Mouse (Mus musculus) midbrain, postnatal 0 days (tissue): ENCODE measurements around the gene Ldlrad2. TPM values are rescaled to one million over a fixed set of nuclear protein-coding genes. Genes with fewer than 3 reads are reported as not detected.

Source experiments
- ATAC-seq: fragments of 200-750 bp; cut with Nextera tagmentation; 2 replicates; pipeline ENCODE4 v1.8.0; 2017; ENCODE audit warnings: moderate number of reproducible peaks, mild to moderate bottlenecking, moderate TSS enrichment, moderate library complexity; ENCODE audit not compliant: low FRiP score
- DNase-seq: peaks from one replicate; pipeline ENCODE4 v3.0.0-alpha.2; 2015; ENCODE audit warnings: low spot score
- H3K27ac ChIP-seq: fragments of 300-500 bp; sonication (generic); 2 replicates; pipeline ENCODE4 v1.5.1; 2014; ENCODE audit warnings: low read depth, mild to moderate bottlenecking, low read length, mixed read lengths
- H3K27me3 ChIP-seq: fragments of 300-500 bp; sonication (generic); 2 replicates; pipeline ENCODE4 v1.6.1; 2014; ENCODE audit warnings: low read length, control low read depth, mixed read lengths; ENCODE audit not compliant: insufficient read depth
- H3K36me3 ChIP-seq: fragments of 300-500 bp; sonication (generic); 2 replicates; pipeline ENCODE4 v1.6.1; 2014; ENCODE audit warnings: low read length, control low read depth, mixed read lengths; ENCODE audit not compliant: insufficient read depth
- H3K4me1 ChIP-seq: fragments of 300-500 bp; sonication (generic); 2 replicates; pipeline ENCODE4 v1.6.1; 2014; ENCODE audit warnings: mild to moderate bottlenecking, control low read depth, antibody characterized with exemption, low read length, mixed read lengths; ENCODE audit not compliant: insufficient read depth
- H3K4me2 ChIP-seq: fragments of 300-500 bp; sonication (generic); 2 replicates; pipeline ENCODE4 v1.6.1; 2014; ENCODE audit warnings: low read depth, mild to moderate bottlenecking, low read length, mixed read lengths; ENCODE audit not compliant: poor library complexity, severe bottlenecking
- H3K4me3 ChIP-seq: fragments of 300-500 bp; sonication (generic); 2 replicates; pipeline ENCODE4 v1.5.1; 2014; ENCODE audit warnings: low read depth, mild to moderate bottlenecking, low read length, moderate library complexity
- H3K9ac ChIP-seq: fragments of 300-500 bp; sonication (generic); replicated peaks from 2 replicates; pipeline ENCODE4 v1.6.1; 2014; ENCODE audit warnings: mild to moderate bottlenecking, low read length, moderate library complexity, mixed read lengths; ENCODE audit not compliant: poor library complexity, severe bottlenecking
- H3K9me3 ChIP-seq: fragments of 300-500 bp; sonication (generic); 2 replicates; pipeline ENCODE4 v1.6.1; 2016; ENCODE audit warnings: low read length, control low read depth
- CTCF ChIP-seq: IDR thresholded peaks from 2 replicates; pipeline ENCODE4 v1.5.1; 2016; ENCODE audit warnings: antibody characterized with exemption, mild to moderate bottlenecking
- WGBS: fragments of 180-500 bp; shearing (Covaris S2); extraction: QIAGEN DNeasy Blood & Tissue Kit; methylation state at CpG from one replicate; pipeline ENCODE4 v1.1.7; 2014; 5-methylcytosine and 5-hydroxymethylcytosine counted together
- polyA plus RNA-seq: library from polyadenylated mRNA; unstranded; fragments of >200 nt; fragmentation: Nextera tagmentation; extraction: Ambion mirVana; gene quantifications from 2 replicates; pipeline ENCODE4 v1.2.1, GENCODE M21; 2015
- total RNA-seq: library from RNA; depleted of rRNA; stranded (reverse); fragments of >200 nt; gene quantifications from 2 replicates; pipeline ENCODE4 v1.2.3, GENCODE M21; 2014

The Ldlrad2 gene
- total and polyA plus RNA-seq, 2 experiments from 2014 or later = 0.70 TPM; not detected in 1

GRCm38 (mm10) chr4:137603449-137604171 is 29.2 kb upstream of the Ldlrad2 start:
- Histone ChIP-seq H3K9me3 (no peaks in the 10 kb centered on the region), H3K4me1 (no peaks in the 10 kb centered on the region; the same call in 1 of the 2 replicates), H3K4me3 (no peak overlapping the region), H3K9ac (no peak overlapping the region), H3K27me3 (no peaks in the 10 kb centered on the region), H3K4me2 (no peak overlapping the region), H3K27ac (no peak overlapping the region), H3K36me3 (peaks cover 23% of the 10 kb centered on the region)
- ATAC-seq (no peak), DNase-seq (no peak)
- TF ChIP-seq CTCF = no peak
- WGBS = 80% methylated on average over 11 of the region's 11 CpGs

GRCm38 (mm10) chr4:137598577-137598976 is 24.2 kb upstream of the Ldlrad2 start:
- TF ChIP-seq CTCF = no peak
- ATAC-seq (no peak), DNase-seq (no peak)
- Histone ChIP-seq H3K36me3 (no peaks in the 10 kb centered on the region), H3K4me2 (no peak overlapping the region), H3K4me1 (peaks cover 8% of the 10 kb centered on the region; the same call in 1 of the 2 replicates), H3K4me3 (no peak overlapping the region), H3K9ac (no peak overlapping the region), H3K27ac (no peak overlapping the region), H3K9me3 (no peaks in the 10 kb centered on the region), H3K27me3 (no peaks in the 10 kb centered on the region)
- 69% methylated on average over 5 of the region's 5 CpGs for WGBS

- no peak for TF ChIP-seq CTCF
- no peak for ATAC-seq
- H3K27me3 ChIP-seq = no peaks in the 10 kb centered on the region
- H3K36me3 ChIP-seq = no peaks in the 10 kb centered on the region
- H3K4me3 ChIP-seq = no peak overlapping the region
- H3K27ac ChIP-seq = no peak overlapping the region
- no peak for DNase-seq
- H3K4me2 ChIP-seq = no peak overlapping the region
- H3K4me1 ChIP-seq = peaks cover 8% of the 10 kb centered on the region; the same call in 1 of the 2 replicates
- no peaks in the 10 kb centered on the region for H3K9me3 ChIP-seq
- 93% methylated on average over 4 of the region's 4 CpGs for WGBS
- no peak overlapping the region for H3K9ac ChIP-seq
Measured at GRCm38 (mm10) chr4:137597098-137597630, 22.8 kb upstream of the Ldlrad2 start.

GRCm38 (mm10) chr4:137594496-137595270 is 20.3 kb upstream of the Ldlrad2 start:
- no peaks in the 10 kb centered on the region for H3K27me3 ChIP-seq
- peaks cover 8% of the 10 kb centered on the region; the same call in 1 of the 2 replicates for H3K4me1 ChIP-seq
- peak overlapping the region; percentile 98 for H3K27ac ChIP-seq
- no peak for TF ChIP-seq CTCF
- peak; percentile 54 for DNase-seq
- H3K4me3 ChIP-seq = peak overlapping the region; percentile 87
- no peaks in the 10 kb centered on the region for H3K9me3 ChIP-seq
- H3K36me3 ChIP-seq = no peaks in the 10 kb centered on the region
- peak overlapping the region; percentile 74 for H3K4me2 ChIP-seq
- 0 out of 2 replicates have a peak, but pooled peaks have one; percentile 1 for ATAC-seq
- H3K9ac ChIP-seq = peak overlapping the region; percentile 86
- 4% methylated on average over 40 of the region's 40 CpGs for WGBS

- no peak for TF ChIP-seq CTCF
- peak; percentile 95 for ATAC-seq
Measured at GRCm38 (mm10) chr4:137593601-137594495, 19.5 kb upstream of the Ldlrad2 start, which contains the start of gene Usp48. TSS of gene Usp48 (plus strand) at chr4:137593755.

More at GRCm38 (mm10) chr4:137593601-137594495, 19.5 kb upstream of the Ldlrad2 start, which contains the start of gene Usp48:
- H3K4me2 ChIP-seq = peak within 1 kb of the TSS; percentile 74
- no peaks in the 10 kb centered on the region for H3K36me3 ChIP-seq
- DNase-seq = peak; percentile 100
- peak within 1 kb of the TSS; percentile 86 for H3K9ac ChIP-seq
- H3K4me1 ChIP-seq = peaks cover 8% of the 10 kb centered on the region; the same call in 1 of the 2 replicates
- H3K9me3 ChIP-seq = no peaks in the 10 kb centered on the region
- WGBS = under 1% methylated on average over 82 of the region's 92 CpGs
- no peaks in the 10 kb centered on the region for H3K27me3 ChIP-seq
- peak within 1 kb of the TSS; percentile 87 for H3K4me3 ChIP-seq
- H3K27ac ChIP-seq = peak within 1 kb of the TSS; percentile 98
